Mouse (Mus musculus) frontal cortex, postnatal 36 days (tissue): ENCODE results near the gene Ramp3.
"Not testable (repeated sequence)": the region's sequence is repeated elsewhere in the genome, so short reads cannot be mapped to it uniquely, and the experiment has no call there.

ENCODE experiments used
- DNase-seq, 2 experiments: peaks; one replicate each; pipeline ENCODE4 v3.0.0; 2022; ENCODE audit warnings: low spot score in 2 of 2

Ramp3 gene

GRCm38 (mm10) chr11:6658271-6658670, at the start of gene Ramp3:
TSS of gene Ramp3 (plus strand) at chr11:6658521.
- no peak for DNase-seq

DNA sequence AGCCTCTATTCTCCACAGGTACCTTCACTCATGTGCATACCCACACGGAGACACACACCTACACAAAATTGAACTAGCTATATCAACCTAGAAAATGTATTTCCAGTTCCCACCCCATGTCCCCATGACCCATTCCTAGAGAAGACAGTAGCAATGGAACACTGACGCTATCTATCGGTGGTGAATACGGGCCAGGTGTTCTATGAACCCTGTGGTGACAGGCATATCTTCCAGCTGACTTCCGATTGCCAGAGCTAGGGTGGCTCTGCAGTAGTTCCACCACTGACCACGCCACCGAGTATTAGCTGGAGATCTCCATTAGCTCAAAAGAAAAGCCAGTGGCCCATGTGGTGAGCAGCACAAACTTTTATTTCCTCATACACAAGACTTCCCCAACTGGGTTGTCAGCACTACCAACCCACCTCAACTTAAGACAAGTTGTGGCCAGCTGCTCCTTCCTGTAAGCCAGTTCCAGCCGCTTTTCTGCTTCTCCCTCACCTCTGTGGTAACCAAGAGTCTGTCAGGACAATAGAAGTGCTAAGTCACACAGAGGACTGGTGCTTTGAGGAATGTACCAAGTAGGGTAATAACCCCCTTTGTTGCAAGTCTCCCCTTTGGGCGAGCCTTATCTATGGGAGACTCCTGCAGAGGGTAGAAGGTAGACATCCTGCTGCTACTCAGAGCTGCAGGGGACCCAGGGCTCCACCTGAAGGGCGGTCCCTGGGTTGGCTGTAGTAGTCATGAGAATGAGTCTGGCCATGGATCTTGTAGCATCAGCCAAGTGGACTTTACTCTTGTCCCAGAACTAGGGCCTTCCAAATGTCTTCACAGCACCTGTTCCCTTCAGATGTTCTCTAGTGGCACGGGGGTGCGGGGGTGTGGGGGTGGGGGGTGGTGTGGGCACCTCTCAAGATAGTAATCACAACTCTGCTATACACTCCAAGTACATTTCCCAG, 42.8 kb upstream of the Ramp3 start:
- no peak for DNase-seq

DNA sequence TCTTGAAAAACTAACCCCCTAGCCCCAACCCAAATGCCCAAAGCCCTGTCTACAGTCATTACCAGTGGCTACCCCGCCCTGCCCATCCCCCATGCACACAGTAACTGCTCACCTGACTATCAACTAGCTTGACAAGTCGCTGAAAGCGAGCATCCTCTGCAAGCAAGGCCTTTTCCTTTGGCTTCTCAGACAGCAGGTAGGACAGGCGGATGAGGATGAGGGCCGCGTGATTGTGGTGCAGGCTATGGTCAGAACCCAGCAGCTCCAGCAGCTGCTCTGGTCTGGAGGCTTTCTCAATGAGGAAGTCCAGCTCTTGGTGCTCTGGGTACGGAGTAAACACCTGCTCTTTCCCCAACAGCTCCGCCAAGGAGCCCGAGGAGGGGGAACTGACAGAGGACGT, 34.6 kb upstream of the Ramp3 start:
- no peak for DNase-seq

GRCm38 (mm10) chr11:6624619-6625382, 33.5 kb upstream of the Ramp3 start:
- no peak for DNase-seq

- DNase-seq: peak; percentile 93 to 95
These were observed 32.6 kb upstream of the Ramp3 start, which contains the start of gene Tbrg4 for GRCm38 (mm10) chr11:6625478-6626387. TSS of gene Tbrg4 (minus strand) at chr11:6626067.

- no peak for DNase-seq
These were observed 31.9 kb upstream of the Ramp3 start for GRCm38 (mm10) chr11:6626388-6626772.

GRCm38 (mm10) chr11:6627731-6628130, 30.6 kb upstream of the Ramp3 start:
- no peak for DNase-seq

- peak in 1 of 2 experiments; percentile 29 for DNase-seq
These were observed 29.8 kb upstream of the Ramp3 start for GRCm38 (mm10) chr11:6628568-6628967.

DNA sequence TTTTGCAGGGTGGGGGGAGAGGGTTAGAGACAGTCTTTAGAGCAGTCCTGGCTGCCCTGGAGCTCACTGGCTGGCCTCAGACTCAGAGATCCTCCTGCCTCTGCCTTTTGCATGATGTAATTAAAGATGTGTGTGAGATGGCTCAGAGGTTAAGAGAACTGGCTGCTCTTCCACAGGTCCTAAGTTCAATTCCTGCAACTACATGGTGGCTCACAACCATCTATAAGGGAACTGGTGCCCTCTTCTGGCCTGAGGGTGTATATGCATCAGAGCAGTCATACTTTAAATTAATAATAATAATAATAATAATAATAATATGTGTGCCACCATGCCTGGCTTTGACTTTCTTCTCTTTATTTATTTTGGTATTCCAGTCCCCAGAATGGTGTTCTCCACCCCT, 28.7 kb upstream of the Ramp3 start:
- DNase-seq: no peak

DNA sequence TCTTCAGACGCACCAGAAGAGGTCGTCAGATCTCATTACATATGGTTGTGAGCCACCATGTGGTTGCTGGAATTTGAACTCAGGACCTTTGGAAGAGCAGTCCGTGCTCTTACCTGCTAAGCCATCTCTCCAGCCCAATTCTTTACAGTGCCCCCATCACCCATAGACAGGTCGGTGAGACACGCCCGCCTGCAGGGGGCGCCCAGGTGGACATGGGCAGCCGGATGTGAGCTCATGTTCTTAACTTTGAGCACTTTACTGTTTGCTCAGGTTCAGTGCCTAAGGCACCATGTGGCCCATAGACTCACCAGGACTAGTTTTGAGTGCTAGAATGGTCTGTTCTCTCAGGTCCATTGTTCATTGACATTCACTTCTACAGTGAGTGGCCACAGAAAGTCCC, 22.2 kb upstream of the Ramp3 start:
- DNase-seq: no peak

- no peak for DNase-seq
These were observed 19.8 kb upstream of the Ramp3 start, which contains the start of gene Wap for GRCm38 (mm10) chr11:6638537-6638936. TSS of gene Wap (minus strand) at chr11:6638637.

GRCm38 (mm10) chr11:6639072-6639471, 19.2 kb upstream of the Ramp3 start:
- DNase-seq: no peak

DNA sequence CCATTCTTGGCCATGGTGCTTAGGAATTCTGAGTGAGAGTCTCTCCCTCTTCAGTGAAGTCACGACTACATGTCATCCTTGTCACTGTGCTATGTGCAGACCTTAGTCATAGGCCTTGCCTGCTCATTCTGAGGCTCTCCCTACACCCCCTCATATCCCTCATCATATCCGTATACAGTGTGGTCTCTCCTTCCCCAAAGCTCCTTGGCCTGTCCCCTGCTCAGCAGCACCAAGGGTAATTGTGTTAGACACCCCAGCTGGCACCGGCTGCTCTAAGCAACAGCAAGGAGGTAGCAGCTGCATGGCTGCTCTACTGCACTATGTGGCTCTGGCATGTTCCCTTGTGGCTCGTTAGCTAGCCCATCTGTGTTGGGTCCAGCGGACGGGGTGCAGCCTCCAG, 13.8 kb upstream of the Ramp3 start:
- no peak for DNase-seq

DNA sequence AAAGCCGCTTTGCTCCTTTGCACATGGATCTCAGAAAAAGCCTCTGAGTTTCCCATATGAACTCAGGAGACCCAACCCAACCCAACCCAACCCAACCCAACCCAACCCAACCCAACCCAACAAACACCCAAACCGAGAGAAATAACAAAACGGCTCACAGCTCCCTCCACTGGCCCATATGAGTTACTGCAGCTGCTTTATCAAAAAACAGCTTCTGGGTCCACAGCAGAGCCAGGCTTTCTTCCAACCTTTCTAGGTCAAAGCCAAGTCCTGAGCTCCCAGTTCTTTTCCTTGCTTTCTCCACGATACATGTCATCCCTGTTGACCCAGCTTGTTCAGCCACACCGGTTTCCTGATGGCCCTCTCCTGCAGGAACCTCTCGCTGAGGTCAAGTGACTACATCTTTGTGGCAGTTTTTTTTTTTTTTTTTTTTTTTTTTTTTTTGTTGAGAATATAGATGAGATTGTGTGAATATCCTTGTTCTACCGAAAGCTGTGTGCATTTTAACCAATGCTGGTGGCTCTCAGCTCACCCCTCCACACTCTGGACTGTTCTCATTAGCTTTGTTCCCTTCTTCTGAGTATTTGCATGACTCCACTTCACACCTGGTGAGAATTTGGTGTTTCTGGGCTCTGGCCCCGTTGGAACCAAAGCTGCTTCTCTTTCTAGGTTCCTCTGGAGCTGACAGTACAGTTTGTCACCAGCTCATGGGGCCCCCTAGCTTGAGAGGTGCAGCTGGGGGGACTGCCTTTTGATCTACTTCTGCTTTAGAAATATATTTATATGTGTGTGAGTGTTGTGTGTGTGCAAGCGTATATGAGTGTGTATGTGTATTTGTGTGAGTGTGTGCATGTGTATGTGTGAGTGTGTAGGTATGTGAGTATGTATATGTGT, 10.2 kb upstream of the Ramp3 start:
- no peak for DNase-seq

DNA sequence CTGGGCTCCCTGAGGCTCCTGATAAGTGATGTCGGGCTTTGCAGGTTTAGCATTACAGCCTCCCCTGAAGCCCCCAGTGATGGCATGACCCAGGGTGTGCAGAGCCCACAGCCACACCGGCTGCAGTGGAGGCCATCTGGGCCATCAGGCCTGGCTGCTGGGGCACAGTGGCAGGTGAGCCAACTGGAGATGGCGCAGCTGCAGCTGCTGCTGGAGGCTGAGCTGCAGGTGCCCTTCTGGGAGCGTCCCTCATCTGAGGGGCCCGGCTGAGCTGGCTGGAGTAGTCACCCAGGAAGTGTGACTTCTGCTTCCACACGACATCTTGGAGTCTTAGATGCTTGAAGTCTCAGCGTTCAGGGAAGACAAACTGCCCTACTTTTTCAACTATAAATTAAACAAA, 7.8 kb upstream of the Ramp3 start:
- no peak for DNase-seq

- not testable (repeated sequence) for DNase-seq
These were observed 5.3 kb upstream of the Ramp3 start for GRCm38 (mm10) chr11:6652978-6653377.

GRCm38 (mm10) chr11:6654903-6655302, 3.4 kb upstream of the Ramp3 start:
- DNase-seq: peak; percentile 78 to 91

DNA sequence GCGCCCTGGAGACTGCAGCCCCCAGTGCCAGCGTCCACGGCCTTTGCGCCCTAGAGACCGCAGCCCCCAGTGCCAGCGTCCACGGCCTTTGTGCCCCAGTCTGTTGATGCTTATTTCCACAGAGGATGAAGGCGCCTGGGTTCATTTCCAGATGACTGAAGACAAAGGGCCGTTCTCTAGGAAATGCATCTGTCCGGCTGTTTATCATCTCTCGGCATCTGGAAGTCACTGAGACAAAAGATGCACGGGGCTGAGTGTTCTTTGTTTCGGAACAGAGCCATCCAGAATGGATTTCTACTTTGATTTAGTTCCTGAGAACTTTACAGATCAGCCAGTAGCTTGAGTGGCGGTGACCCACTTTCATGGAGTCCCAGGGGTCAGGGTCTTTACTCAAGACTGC, 2.9 kb downstream of the Ramp3 start:
- DNase-seq: no peak

GRCm38 (mm10) chr11:6666634-6667033, 8.3 kb downstream of the Ramp3 start:
- no peak for DNase-seq

GRCm38 (mm10) chr11:6669041-6669440, 10.7 kb downstream of the Ramp3 start:
- no peak for DNase-seq

DNA sequence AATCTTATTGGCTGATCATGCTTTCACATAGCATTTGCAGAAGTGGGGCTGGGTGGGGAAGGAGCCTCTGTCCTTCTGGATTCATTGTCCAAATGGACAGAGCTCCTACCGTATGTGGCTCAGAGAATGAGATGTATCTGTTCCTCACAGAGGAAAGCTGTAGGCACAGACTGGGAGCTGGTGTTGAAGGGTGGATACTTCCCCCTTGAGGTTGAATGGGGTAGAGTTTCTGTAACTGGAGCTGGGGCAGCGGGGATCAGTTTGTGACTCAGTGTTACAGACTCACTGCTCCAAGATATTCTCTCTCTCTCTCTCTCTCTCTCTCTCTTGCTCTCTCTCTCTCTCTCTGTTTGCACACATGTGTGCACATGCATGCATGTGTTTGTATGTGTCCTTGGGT, 11.7 kb downstream of the Ramp3 start:
- DNase-seq: no peak
